Mouse (Mus musculus): Measurements from ENCODE around the gene Rpgrip1l.
A peak's percentile ranks its signal among the peaks of the same experiment; 100 is the strongest.

Rpgrip1l gene

DNA sequence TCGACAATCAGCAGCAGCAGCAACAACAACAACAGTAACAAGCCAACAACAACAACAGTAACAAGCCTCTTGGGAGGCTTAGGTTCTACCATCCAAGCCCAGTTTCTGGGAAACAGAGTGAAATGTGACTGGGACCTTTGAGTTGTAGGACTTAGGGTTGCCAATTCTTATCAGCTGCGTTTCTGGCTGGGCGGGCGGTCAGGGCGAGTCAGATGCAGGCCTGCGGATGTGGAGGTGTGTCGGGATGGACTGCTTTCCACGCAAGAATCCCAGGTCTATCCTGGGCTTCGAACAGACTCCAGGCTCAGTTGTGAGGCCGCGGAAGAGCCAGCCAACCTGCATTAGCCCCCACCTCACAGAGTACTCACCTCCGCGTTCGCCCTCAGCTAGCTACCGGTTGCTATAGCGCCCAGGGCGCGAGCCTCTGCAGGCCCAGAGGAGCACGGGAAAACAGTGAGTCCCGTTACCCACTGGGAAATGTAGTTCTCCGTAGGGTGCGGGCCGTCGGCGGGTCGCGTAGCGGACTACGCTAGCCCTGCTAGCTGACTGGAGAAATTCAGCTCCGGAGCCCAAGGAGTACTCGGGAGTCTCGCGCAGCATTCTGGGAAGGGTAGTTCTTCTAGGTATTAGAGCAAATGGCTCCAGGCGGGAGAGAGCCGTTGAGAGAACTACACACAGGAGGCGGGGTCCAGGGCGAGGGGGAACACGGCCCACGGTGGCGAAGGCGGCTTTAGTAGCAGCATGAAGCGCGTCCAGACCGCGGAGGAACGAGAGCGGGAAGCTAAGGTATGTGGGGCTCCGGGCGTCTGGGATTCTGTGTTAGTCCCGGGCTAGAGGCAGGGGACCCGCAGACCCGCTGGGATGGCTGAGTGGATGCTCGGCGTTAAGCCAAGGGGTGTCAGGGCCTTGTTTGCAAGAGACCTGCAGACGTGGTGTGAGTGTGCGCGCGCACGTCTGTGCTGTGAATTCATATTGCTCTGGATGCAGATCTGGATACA, at the start of gene Rpgrip1l, which contains the start of gene Fto:
Rpgrip1l (minus strand) TSS at position 428 of the 998 bp plus-strand sequence.
Fto (plus strand) TSS at position 691 of the 998 bp plus-strand sequence.
- DNase-seq (ENCODE audit: low spot score in 2 of 2): peak; percentile 94 to 96

DNA sequence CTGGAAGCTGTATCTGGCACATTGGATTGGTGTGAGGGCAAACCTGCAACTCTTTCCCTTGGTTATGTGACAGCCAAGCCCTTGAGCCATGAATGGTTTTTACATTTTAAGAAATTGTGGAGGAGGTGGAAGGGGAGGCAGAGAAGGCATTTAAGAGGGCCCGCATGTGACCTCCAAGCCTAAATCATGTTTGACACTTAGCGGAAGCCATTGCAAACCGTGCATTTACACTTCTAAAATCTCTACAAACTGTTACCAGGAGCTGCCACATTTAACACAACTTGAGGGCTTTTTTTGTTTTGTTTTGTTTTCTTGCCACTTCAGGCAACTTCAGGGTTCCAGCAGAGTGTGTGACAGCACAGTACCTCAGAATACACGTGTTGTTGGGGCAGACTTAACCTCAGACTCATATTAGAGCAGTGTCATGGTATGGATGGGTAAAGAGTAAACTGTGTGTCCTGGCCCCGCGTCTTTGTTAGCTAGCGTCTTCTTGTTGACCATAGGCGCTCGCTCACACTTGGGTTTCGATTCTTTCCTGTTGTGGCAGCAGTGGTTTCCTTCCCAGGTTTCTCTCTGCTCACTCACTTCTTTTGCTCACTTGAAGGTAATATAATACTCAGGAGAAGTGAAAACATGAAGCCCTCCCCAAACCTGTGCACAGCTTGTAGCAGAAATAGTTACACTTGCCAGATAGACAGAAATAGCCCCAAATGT, 47.7 kb upstream of the Rpgrip1l start:
- DNase-seq (ENCODE audit: low spot score in 2 of 2): no peak

DNA sequence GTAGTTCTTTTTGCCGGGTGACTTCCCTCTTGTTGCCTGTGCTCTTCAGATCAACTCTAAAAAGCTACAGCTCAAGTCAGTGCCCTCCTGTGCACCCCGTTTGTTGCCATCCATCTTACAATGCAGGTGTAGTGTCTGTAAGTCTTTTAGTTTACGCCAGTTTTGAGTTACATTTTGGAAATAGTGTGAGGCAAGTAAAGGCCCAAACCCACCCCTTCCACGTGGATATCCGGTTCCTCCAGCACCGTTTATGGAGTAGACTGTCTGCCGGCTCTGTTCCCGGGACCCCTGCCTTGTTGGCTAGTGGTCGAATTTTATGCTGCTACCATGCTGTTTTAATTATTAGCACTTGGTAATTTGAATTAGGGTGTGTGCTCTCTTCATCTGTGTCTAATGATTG, 46.4 kb upstream of the Rpgrip1l start:
- DNase-seq (ENCODE audit: low spot score in 2 of 2): no peak

DNA sequence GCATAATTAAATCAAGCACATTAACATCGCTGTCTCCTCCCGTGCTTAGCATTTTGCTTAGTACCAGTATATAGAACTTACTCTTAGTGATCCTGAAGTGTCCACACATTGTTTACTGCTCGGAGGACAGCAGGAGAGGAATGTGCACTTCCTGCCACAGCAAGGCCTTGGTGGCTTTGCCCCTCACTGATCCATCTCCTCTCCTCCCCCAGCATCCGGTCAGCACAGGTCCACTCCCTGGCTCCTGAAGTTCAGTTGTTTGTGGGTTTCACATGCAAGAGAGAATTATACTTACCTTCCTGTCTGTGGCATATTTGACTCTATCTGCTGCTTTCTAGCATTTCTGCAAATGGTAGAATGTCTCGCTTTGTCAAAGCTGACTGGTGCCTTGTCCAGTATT, 45.0 kb upstream of the Rpgrip1l start:
- no peak for DNase-seq (ENCODE audit: low spot score in 2 of 2)

DNA sequence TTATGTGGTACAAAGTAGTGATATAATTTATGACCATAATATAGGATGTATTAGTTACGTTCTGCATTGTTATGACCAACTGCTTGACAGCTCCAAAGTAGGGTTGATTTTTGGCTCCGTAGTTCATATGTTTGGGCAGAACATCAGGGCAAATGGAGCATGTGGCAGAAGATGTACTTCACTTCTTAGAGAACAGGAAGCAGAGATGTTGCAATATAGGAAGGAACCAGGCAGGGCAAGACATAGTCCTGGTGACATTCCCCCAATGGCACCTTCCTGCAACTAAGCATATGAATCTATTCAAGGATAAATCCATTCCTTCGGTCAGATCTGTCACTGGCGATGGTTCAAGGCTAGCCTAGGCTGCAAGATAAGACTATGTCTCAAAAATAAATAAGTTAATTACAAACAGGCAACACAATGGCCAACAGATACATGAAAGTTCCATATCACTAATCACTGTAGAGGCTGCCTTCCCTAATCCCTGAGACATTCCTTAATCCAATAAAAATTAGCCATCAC, 44.5 kb upstream of the Rpgrip1l start:
- DNase-seq (ENCODE audit: low spot score in 2 of 2): no peak

DNA sequence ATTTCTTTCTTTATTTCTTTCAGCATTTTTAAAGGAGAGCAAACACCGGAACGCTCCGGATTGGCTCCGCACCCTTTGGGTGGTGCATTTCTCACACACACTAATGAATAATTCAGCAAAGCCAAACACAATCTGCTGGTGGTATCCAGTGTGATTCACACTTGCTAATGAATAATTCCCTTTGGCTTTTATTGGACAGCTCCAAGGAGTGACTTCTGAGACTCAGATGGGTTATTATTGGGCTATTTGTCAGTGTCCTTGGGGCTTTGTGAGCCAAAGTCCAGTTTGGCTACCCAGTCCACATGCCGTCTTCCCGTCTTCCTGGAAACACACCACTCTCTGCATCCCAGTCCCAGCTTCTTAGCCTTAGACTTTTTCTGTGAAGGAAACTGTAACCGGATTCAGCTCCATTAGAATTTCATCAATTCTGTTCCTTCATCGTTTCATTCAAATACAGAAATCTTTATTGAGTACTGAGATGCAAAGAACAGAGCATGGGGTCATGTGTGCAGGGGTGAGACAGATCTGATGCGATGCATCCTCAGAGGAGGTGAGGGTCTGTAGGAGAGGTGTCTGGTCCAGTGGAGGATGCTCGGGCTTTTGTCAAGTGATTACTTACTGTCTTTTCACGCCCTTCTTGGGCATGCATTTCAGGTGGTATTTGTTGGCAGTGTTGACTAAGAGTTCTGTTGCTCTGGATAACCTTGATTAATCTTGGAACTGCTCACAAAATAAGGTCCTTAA, 43.1 kb upstream of the Rpgrip1l start:
- DNase-seq (ENCODE audit: low spot score in 2 of 2): no peak

DNA sequence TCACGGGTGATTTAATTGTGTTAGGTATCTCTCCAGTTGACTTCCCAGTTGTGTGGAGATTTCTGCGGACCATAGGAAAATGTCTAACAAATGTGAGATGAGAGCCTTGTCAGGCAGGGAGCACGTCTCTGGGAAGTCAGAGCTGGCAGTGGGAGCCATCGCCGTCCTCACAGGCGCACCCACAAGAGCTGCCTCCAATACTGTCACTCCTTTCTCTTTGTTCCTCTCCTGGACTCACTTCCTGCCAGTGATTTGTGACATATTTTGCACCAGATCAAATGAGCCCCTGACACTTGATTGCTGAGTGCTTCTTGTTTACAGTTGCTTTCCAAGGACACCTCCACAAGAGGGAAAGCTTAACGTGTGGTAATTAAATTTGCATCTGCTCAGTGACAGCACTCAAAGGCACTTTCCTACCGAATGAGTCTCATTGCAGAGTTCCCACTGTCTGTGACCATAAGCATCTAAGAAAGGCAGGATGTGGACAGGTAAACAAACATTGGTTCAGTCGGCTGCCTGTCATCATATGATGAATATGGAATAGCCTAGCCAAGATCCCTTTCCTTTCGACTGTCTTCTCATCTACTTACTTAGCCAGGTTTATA, 42.3 kb upstream of the Rpgrip1l start:
- DNase-seq (ENCODE audit: low spot score in 2 of 2): no peak

DNA sequence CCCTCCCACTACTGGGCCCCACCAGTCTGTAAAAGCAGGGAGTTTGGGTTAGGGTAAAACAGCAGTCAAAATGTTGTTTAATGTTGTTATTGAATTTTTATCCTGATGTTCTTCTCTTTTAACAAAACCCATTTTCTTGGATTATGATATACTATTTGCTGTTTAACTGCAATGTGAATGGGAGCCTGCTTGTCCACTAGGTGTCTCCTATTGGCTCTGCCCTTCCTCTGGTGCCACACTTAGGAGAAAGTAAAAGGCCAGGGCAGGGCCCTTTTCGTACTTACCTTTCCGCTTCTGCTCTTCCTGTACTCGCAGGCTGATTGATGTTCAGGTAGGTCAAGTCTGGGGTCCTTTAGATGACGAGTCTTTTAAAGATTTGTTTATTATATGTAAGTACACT, 40.8 kb upstream of the Rpgrip1l start:
- no peak for DNase-seq (ENCODE audit: low spot score in 2 of 2)

GRCm38 (mm10) chr8:91353062-91353461, 40.0 kb upstream of the Rpgrip1l start:
- DNase-seq (ENCODE audit: low spot score in 2 of 2): no peak

DNA sequence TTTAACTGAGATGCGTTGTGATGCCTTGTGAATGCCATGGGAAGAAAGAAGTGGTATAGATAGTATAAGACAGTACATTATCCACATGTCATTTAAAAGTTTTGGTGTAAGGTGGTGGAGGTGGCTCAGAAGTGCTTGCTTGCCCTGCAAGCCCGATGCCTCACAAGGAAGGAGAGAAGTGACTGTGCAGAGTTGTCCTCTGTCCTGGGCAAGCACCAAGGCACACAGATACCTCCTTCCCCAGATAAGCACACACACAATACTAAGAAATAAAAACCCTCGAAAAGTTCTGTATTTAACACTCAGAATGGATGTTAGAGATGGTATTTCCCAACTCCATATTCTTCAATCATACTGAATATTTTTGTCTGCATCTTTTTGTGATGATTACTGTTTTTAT, 39.5 kb upstream of the Rpgrip1l start:
- DNase-seq (ENCODE audit: low spot score in 2 of 2): no peak

- no peak for DNase-seq (ENCODE audit: low spot score in 2 of 2)
Measured at GRCm38 (mm10) chr8:91350628-91351027, 37.6 kb upstream of the Rpgrip1l start.

GRCm38 (mm10) chr8:91349816-91350215, 36.8 kb upstream of the Rpgrip1l start:
- no peak for DNase-seq (ENCODE audit: low spot score in 2 of 2)

- DNase-seq (ENCODE audit: low spot score in 2 of 2): no peak
Measured at GRCm38 (mm10) chr8:91347595-91347994, 34.5 kb upstream of the Rpgrip1l start.

DNA sequence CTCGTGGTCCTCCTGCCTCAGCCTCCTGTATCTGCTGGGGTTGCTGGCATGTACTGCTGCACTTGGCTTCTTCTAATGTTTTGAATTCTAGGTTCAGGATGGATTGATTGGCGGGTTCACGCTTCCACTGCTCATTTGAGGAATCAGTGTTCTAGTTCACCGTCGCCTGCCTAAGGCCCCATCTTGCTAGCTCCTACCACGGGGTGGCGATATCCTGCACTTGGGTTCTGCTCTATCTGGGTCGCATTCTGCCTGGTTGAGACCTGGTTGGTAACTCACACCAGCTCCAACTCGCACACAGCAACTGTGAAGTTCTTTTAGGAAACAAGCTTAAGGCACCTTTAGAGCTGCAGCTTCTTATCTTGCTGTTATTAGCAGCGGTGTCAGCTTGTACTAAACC, 34.1 kb upstream of the Rpgrip1l start:
- no peak for DNase-seq (ENCODE audit: low spot score in 2 of 2)

DNA sequence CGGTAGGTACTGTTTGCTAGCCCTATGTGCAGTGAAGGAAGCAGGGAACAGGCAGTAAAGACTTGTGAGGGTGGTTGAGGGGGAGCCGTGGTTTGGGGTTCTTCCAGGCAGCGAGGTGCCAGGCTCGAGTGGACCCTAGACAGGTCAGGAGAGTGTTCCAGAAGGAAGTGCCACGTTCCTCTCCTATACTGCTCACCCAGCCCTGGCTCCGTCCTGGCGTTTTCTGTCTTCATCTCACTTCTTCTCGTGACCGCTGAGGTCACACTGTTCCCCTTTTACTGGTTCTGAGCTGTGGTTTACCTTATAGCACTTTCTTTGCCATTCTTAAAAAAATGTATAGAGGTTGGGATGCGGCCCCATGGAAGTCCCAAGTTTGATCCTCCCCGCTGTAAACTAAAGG, 31.6 kb upstream of the Rpgrip1l start:
- no peak for DNase-seq (ENCODE audit: low spot score in 2 of 2)

- no peak for DNase-seq (ENCODE audit: low spot score in 2 of 2)
Measured at GRCm38 (mm10) chr8:91342798-91343197, 29.7 kb upstream of the Rpgrip1l start.

DNA sequence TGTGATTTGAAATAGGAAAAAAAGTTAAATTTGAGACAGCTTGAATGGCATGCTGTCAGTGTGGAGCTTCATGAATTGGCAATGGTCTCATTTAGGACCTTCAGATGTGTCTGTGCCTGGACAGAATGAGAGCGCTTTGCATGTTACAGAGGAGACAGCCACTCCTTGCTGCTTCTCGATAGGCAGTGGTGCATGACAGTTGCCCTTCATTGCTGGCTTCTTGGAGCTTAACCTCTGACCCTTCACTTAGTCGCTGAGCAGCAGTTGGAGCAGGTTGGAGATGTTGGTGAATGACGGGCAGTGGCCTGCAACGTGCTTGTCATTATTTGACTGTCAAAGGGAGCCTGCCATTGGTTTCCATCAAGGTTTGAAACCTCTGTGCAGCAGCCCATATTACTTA, 29.1 kb upstream of the Rpgrip1l start:
- DNase-seq (ENCODE audit: low spot score in 2 of 2): no peak

DNA sequence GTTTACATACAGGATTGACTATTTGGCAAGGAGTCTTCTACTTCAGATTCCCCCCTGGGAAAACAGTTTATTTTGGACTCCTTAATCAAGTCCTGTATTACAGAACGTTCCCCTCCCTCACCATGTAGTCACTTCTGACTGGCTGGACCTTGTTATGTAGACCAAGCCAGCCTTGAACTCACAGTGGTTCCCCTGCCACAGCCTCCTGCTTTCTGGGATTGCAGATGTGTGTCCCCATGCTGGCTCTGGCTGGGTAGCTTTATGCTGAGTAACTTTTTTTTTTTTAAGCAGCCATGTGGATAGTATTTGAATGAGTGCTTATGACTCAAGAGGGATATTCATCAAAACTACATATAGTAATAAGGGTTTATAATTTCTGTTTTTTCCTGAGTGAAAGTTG, 27.7 kb upstream of the Rpgrip1l start:
- no peak for DNase-seq (ENCODE audit: low spot score in 2 of 2)

DNA sequence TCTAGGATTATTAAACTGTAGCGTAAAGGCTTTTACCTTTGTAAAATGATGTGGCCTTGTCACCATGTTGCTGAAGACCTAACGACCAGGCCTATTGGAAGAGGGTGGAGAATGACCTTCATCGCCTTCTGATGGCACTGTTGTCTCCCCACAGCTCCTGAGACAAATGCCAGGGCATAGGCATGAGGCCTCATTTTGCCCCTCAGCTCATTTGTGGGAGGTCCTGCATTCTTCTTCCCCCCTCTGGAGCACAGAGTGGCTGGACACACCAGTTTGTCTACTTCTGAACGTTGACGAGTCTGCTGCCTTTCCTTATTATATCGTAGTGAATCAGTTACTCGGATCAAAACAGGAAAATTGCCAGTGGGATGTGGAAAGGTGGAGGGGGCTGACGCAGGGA, 26.6 kb upstream of the Rpgrip1l start:
- DNase-seq (ENCODE audit: low spot score in 2 of 2): no peak

DNA sequence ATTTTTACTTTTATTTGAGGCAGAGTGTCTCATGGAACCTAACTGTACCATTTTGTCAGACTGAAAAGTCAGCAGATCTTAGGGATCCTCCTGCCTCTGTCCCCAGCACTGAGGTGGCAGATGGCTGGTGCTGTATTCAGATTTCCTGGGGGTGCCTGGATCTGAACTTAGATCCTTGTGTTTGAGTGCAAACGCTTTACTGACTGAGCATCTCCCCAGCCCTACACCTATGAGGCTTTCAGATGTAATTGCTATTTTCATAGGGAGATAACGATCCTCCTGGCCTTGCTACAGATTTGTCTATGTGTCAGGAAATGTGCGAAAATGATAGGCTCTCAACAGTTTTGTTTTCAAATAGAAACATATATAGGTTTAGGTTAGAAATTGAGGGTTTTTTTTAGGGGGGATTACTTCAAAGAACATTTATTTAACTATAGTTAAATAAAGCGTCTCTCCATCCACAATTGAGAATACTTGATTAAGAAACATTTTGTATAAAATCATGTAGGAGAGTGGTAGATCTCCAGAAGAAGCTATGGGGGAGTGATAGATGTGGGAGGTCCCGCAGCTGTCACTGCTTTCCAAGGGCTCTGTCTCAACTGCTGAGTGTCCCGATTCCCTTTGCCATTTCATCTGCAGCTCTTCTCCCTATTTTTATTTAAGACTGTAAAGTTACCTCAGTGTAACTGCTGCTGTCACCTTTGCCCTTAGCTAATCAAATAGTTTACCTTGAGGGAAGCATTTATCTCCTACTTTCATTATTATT, 25.5 kb upstream of the Rpgrip1l start:
- no peak for DNase-seq (ENCODE audit: low spot score in 2 of 2)

GRCm38 (mm10) chr8:91329461-91329850, 16.4 kb upstream of the Rpgrip1l start:
- no peak for DNase-seq (ENCODE audit: low spot score in 2 of 2)

Data from thymus, postnatal 10 days (tissue).